Mouse (Mus musculus) right cerebral cortex, postnatal 25 days (tissue): ENCODE data around the gene Dhh.

Experiments
- DNase-seq: peaks from one replicate; pipeline ENCODE4 v3.0.0; 2022

Gene Dhh

GRCm38 (mm10) chr15:98871070-98871915, 27.0 kb downstream of the Dhh start, which contains the start of gene Kmt2d:
Gene Kmt2d (minus strand): TSS chr15:98871204.
- peak; percentile 57 for DNase-seq

GRCm38 (mm10) chr15:98870179-98871069, 27.9 kb downstream of the Dhh start:
- DNase-seq = no peak

- DNase-seq = no peak
Observed at GRCm38 (mm10) chr15:98869342-98870178, 28.8 kb downstream of the Dhh start.

- no peak for DNase-seq
Observed at GRCm38 (mm10) chr15:98868346-98869063, 29.8 kb downstream of the Dhh start.

GRCm38 (mm10) chr15:98867321-98867720, 31.0 kb downstream of the Dhh start:
- DNase-seq = peak; percentile 48

GRCm38 (mm10) chr15:98866501-98866900, 31.8 kb downstream of the Dhh start:
- no peak for DNase-seq

- DNase-seq = no peak
Observed at GRCm38 (mm10) chr15:98865771-98866170, 32.6 kb downstream of the Dhh start.

GRCm38 (mm10) chr15:98864951-98865350, 33.4 kb downstream of the Dhh start:
- no peak for DNase-seq

GRCm38 (mm10) chr15:98863451-98863958, 34.8 kb downstream of the Dhh start:
- no peak for DNase-seq

GRCm38 (mm10) chr15:98861701-98862410, 36.5 kb downstream of the Dhh start:
- no peak for DNase-seq

GRCm38 (mm10) chr15:98860921-98861320, 37.4 kb downstream of the Dhh start:
- no peak for DNase-seq

GRCm38 (mm10) chr15:98859319-98860043, 38.9 kb downstream of the Dhh start:
- DNase-seq = no peak

GRCm38 (mm10) chr15:98854214-98854613, 44.1 kb downstream of the Dhh start:
- DNase-seq = no peak

- DNase-seq = no peak
Observed at GRCm38 (mm10) chr15:98853161-98853937, 45.0 kb downstream of the Dhh start.

GRCm38 (mm10) chr15:98852733-98853132, 45.6 kb downstream of the Dhh start:
- DNase-seq = no peak

GRCm38 (mm10) chr15:98852071-98852470, 46.3 kb downstream of the Dhh start:
- no peak for DNase-seq

- DNase-seq = no peak
Observed at GRCm38 (mm10) chr15:98851229-98851818, 47.0 kb downstream of the Dhh start.

GRCm38 (mm10) chr15:98850668-98851067, 47.7 kb downstream of the Dhh start:
- DNase-seq = no peak

GRCm38 (mm10) chr15:98849956-98850600, 48.3 kb downstream of the Dhh start:
- no peak for DNase-seq
